Mouse (Mus musculus): ENCODE measurements around the gene Capza2. TPM values are rescaled to one million over a fixed set of nuclear protein-coding genes. Genes with fewer than 3 reads are reported as not detected.

Capza2 gene
- polyA plus RNA-seq, 1 experiment from 2014 or later: 246 TPM

DNA sequence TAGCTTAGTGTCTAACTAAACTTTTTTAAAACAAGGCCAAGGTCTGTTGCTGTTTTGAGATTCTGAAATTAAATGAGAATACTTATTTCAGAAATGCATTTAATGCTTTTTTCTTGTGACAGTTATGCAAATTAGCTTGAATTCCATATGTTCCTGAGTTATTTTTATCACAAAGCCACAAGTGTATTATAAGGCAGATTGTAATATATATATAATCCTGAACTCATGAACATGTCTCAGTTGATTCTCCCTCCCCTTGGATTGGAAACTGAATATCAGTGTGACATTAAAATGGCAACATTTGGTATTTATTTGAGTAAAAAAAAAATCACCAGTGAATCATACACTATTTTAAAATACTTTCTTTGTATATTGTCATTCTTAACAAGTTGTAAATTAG is 30.0 kb downstream of the Capza2 start:
- H3K9ac ChIP-seq (ENCODE audit: low read depth, low read length): no peak overlapping the region
- no peaks in the 10 kb centered on the region for H3K9me3 ChIP-seq (replicated peaks; ENCODE audit: control insufficient read depth, low read length, poor library complexity, severe bottlenecking)
- H3K4me2 ChIP-seq (ENCODE audit: low read length): no peak overlapping the region
- H3K36me3 ChIP-seq (ENCODE audit: control insufficient read depth, insufficient read depth, low read length): peaks cover 26% of the 10 kb centered on the region
- H3K27me3 ChIP-seq (ENCODE audit: control insufficient read depth, insufficient read depth, low read depth, low read length): no peaks in the 10 kb centered on the region
- no peak for ATAC-seq
- no peaks in the 10 kb centered on the region for H3K4me1 ChIP-seq (ENCODE audit: control insufficient read depth, insufficient read depth, low read length)
- H3K4me3 ChIP-seq (ENCODE audit: low read depth, low read length): no peak overlapping the region
- no peak overlapping the region for H3K27ac ChIP-seq (ENCODE audit: low read length)

DNA sequence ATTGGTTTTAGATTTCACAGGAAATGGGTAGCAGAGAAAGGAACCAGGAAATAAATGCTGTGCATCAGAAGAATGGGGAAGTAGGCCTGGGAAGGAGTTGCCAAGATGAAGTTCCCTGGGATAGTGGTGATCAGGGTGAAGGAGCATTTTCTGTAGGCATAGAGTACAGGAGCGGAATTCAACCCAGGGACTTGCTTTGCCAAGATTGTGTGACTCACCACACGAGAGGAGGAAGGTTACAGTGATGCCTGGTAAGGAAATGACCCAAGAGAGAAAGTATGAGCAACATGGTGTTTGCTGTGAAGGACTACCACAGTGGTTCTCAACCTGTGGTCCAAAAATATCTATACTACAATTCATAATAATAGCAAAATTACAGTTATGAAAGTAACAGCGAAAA is 31.8 kb downstream of the Capza2 start:
- no peak overlapping the region for H3K27ac ChIP-seq (ENCODE audit: low read length)
- ATAC-seq: no peak
- no peaks in the 10 kb centered on the region for H3K27me3 ChIP-seq (ENCODE audit: control insufficient read depth, insufficient read depth, low read depth, low read length)
- H3K4me3 ChIP-seq (ENCODE audit: low read depth, low read length): no peak overlapping the region
- H3K4me2 ChIP-seq (ENCODE audit: low read length): no peak overlapping the region
- 93% methylated on average over 3 of the region's 3 CpGs for WGBS
- H3K4me1 ChIP-seq (ENCODE audit: control insufficient read depth, insufficient read depth, low read length): no peaks in the 10 kb centered on the region
- H3K9me3 ChIP-seq (replicated peaks; ENCODE audit: control insufficient read depth, low read length, poor library complexity, severe bottlenecking): no peaks in the 10 kb centered on the region
- no peak overlapping the region for H3K9ac ChIP-seq (ENCODE audit: low read depth, low read length)
- peaks cover 13% of the 10 kb centered on the region for H3K36me3 ChIP-seq (ENCODE audit: control insufficient read depth, insufficient read depth, low read length)

DNA sequence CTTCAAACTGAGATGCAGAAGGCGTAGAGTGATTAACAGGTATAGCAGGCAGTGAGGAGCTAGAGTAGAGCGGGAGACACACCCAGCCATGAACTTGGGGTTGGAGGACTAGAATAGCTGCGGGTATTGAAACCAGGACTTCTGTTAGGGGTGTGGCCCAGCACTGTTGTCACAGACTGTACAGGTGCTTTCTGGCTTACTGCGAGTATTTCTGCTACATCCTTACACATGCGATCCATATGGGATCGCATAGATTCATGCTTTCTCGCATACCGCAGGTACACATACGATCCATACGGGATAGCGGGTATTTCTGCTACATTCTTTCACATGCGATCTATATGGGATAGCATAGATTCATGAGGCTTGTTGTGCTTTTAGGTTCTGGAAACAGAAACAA is 32.3 kb downstream of the Capza2 start:
- WGBS: 97% methylated on average over 12 of the region's 12 CpGs
- no peak for ATAC-seq

DNA sequence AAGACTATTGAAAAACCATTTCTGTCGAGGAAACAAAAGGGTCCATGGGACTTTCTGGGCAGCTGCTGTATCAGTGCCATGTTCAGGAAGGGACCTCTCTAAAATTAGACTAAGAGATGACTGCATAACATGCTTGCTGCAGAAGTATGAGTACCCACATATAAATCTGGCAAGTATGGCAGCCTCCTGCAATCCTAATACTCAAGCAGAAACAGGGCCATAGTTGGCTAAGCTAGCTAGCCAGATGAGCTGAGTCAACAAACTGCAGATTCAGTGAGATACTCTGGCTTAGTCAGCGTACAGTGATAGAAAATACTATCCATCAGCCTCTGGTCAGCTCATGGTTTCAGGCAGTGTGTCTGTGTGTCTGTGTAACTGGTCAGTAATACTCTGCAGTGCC is 33.8 kb downstream of the Capza2 start:
- Histone ChIP-seq H3K4me1 (ENCODE audit: control insufficient read depth, insufficient read depth, low read length) (no peaks in the 10 kb centered on the region), H3K27me3 (ENCODE audit: control insufficient read depth, insufficient read depth, low read depth, low read length) (no peaks in the 10 kb centered on the region), H3K9ac (ENCODE audit: low read depth, low read length) (no peak overlapping the region), H3K4me3 (ENCODE audit: low read depth, low read length) (no peak overlapping the region), H3K36me3 (ENCODE audit: control insufficient read depth, insufficient read depth, low read length) (peaks cover 10% of the 10 kb centered on the region), H3K4me2 (ENCODE audit: low read length) (no peak overlapping the region), H3K27ac (ENCODE audit: low read length) (no peak overlapping the region), H3K9me3 (replicated peaks; ENCODE audit: control insufficient read depth, low read length, poor library complexity, severe bottlenecking) (no peaks in the 10 kb centered on the region)
- no peak for ATAC-seq
- 86% methylated on average over 2 of the region's 2 CpGs for WGBS

More for the DNA sequence above, 32.3 kb downstream of the Capza2 start:
- no peak overlapping the region for H3K9ac ChIP-seq (ENCODE audit: low read depth, low read length)
- no peaks in the 10 kb centered on the region for H3K27me3 ChIP-seq (ENCODE audit: control insufficient read depth, insufficient read depth, low read depth, low read length)
- H3K36me3 ChIP-seq (ENCODE audit: control insufficient read depth, insufficient read depth, low read length): peaks cover 12% of the 10 kb centered on the region
- no peaks in the 10 kb centered on the region for H3K4me1 ChIP-seq (ENCODE audit: control insufficient read depth, insufficient read depth, low read length)
- H3K27ac ChIP-seq (ENCODE audit: low read length): no peak overlapping the region
- no peak overlapping the region for H3K4me2 ChIP-seq (ENCODE audit: low read length)
- no peaks in the 10 kb centered on the region for H3K9me3 ChIP-seq (replicated peaks; ENCODE audit: control insufficient read depth, low read length, poor library complexity, severe bottlenecking)
- no peak overlapping the region for H3K4me3 ChIP-seq (ENCODE audit: low read depth, low read length)

DNA sequence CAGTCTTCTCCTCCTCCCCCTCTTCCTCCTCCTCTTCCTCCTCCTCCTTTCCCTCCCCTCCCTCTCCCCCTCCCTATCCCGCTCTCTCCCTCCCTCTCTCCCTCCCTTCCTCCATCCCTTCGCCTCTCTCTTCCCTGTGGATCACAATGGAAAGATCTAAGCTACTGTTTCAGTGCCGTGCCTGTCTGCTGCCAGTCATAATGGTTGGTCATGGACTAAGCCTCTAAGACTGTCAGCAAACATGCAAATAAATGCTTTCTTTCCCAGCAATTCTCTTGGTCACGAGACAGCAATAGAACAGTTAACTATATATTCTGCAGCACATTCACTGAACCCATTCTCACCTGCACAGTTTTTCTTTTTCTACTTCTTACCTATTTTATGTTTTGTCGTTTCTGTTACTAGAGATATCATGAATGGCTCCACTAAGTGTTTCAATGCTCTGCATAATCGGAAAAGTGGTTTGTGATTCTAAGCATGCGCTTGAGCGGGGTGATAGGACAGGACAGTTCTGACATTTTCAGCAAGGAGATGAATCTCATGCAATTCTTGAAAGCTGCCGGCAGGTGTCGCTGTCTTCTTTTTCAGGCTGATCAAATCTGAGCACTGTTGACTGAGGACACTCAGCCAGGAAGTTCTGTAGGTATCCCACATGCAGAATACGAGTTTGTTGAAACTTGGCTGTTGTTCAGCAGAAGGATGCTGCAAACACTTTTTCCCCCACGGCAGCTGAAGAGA is 39.2 kb downstream of the Capza2 start:
- H3K27me3 ChIP-seq (ENCODE audit: control insufficient read depth, insufficient read depth, low read depth, low read length): no peaks in the 10 kb centered on the region
- no peaks in the 10 kb centered on the region for H3K4me1 ChIP-seq (ENCODE audit: control insufficient read depth, insufficient read depth, low read length)
- H3K4me2 ChIP-seq (ENCODE audit: low read length): peak overlapping the region; percentile 21; the same call in 1 of the 2 replicates
- no peaks in the 10 kb centered on the region for H3K36me3 ChIP-seq (ENCODE audit: control insufficient read depth, insufficient read depth, low read length)
- no peak overlapping the region for H3K4me3 ChIP-seq (ENCODE audit: low read depth, low read length)
- H3K27ac ChIP-seq (ENCODE audit: low read length): no peak overlapping the region
- ATAC-seq: peak; percentile 79
- no peak overlapping the region for H3K9ac ChIP-seq (ENCODE audit: low read depth, low read length)
- no peaks in the 10 kb centered on the region for H3K9me3 ChIP-seq (replicated peaks; ENCODE audit: control insufficient read depth, low read length, poor library complexity, severe bottlenecking)
- 19% methylated on average over 12 of the region's 12 CpGs for WGBS

DNA sequence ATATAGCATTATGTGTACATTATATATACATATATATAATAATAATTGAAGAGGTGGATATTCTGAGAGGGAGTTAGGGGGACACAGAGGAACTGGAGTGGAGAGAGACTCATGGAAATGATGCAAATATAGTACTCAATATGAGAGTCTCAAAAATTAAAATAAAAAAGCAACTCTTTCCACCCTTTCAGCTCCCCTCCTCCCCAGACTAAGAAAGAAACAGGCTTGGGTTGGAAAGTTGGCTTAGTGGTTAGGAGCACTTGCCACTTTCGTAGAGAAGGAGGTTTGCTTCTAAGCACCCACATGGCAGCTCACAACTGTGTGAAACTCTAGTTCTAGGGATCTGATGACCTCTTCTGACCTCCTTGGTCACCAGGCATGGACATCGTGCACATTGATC is 41.0 kb downstream of the Capza2 start:
- H3K27ac ChIP-seq (ENCODE audit: low read length): no peak overlapping the region
- H3K27me3 ChIP-seq (ENCODE audit: control insufficient read depth, insufficient read depth, low read depth, low read length): no peaks in the 10 kb centered on the region
- no peaks in the 10 kb centered on the region for H3K36me3 ChIP-seq (ENCODE audit: control insufficient read depth, insufficient read depth, low read length)
- no peaks in the 10 kb centered on the region for H3K9me3 ChIP-seq (replicated peaks; ENCODE audit: control insufficient read depth, low read length, poor library complexity, severe bottlenecking)
- no peak for ATAC-seq
- no peak overlapping the region for H3K4me3 ChIP-seq (ENCODE audit: low read depth, low read length)
- H3K9ac ChIP-seq (ENCODE audit: low read depth, low read length): no peak overlapping the region
- no peak overlapping the region for H3K4me2 ChIP-seq (ENCODE audit: low read length)
- 99% methylated on average over 2 of the region's 2 CpGs for WGBS
- no peaks in the 10 kb centered on the region for H3K4me1 ChIP-seq (ENCODE audit: control insufficient read depth, insufficient read depth, low read length)

DNA sequence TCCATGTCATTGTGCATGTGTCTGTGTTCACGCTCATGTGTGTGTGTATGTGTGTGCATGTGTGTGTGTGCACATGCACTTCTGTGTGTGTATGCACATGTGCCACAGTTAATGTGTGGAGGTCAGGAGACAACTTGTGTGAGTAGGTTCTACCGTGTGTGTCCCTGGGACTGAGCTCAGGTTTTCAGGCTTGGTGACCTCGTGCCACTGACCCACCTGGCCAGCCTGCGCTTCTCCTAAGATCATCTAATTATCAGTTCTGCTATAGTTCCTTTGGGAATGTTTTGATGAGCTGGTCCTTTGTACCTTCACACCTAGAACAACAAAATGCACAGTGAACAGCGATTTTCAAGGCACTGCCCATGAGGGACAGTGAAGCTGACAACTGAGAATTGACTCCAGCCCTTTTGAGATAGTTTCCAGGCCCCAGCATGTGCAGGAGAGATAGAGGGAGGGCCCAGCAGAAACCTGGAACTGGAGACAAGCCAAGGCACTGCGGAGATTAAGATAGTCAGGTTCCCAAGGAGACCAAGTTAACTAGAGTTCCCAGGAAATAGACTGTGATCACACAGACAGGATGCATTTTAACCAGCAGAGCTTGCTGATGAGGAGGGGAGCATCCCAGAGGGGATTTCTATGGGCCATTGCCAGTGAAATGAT is 44.4 kb downstream of the Capza2 start:
- Histone ChIP-seq H3K9ac (ENCODE audit: low read depth, low read length) (no peak overlapping the region), H3K4me1 (ENCODE audit: control insufficient read depth, insufficient read depth, low read length) (no peaks in the 10 kb centered on the region), H3K36me3 (ENCODE audit: control insufficient read depth, insufficient read depth, low read length) (no peaks in the 10 kb centered on the region), H3K4me2 (ENCODE audit: low read length) (no peak overlapping the region), H3K27ac (ENCODE audit: low read length) (no peak overlapping the region), H3K4me3 (ENCODE audit: low read depth, low read length) (no peak overlapping the region), H3K9me3 (replicated peaks; ENCODE audit: control insufficient read depth, low read length, poor library complexity, severe bottlenecking) (no peaks in the 10 kb centered on the region), H3K27me3 (ENCODE audit: control insufficient read depth, insufficient read depth, low read depth, low read length) (no peaks in the 10 kb centered on the region)
- ATAC-seq: no peak
- WGBS: 86% methylated on average over 6 of the region's 6 CpGs

DNA sequence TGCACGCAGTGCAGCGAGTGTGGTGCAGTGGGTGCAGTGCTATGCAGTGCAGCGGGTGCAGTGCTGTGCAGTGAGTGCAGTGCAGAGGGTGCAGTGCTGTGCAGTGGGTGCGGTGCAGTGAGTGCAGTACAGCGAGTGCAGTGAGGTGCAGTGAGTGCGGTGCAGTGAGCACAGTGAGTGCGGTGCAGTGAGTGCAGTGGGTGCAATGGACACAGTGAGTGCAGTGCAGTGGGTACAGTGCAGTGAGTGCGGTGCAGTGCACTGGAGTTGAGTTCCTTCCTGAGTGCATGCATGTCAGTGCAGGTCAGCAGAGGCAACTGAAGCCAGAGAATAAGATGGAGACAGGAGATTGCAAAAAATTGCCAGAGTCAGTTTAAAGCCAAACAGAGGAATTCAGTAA is 45.8 kb downstream of the Capza2 start:
- no peak overlapping the region for H3K4me3 ChIP-seq (ENCODE audit: low read depth, low read length)
- H3K4me1 ChIP-seq (ENCODE audit: control insufficient read depth, insufficient read depth, low read length): no peaks in the 10 kb centered on the region
- H3K4me2 ChIP-seq (ENCODE audit: low read length): no peak overlapping the region
- ATAC-seq: no peak
- WGBS: 97% methylated on average over 8 of the region's 8 CpGs
- no peaks in the 10 kb centered on the region for H3K36me3 ChIP-seq (ENCODE audit: control insufficient read depth, insufficient read depth, low read length)
- H3K27ac ChIP-seq (ENCODE audit: low read length): no peak overlapping the region
- no peaks in the 10 kb centered on the region for H3K27me3 ChIP-seq (ENCODE audit: control insufficient read depth, insufficient read depth, low read depth, low read length)
- no peak overlapping the region for H3K9ac ChIP-seq (ENCODE audit: low read depth, low read length)
- H3K9me3 ChIP-seq (replicated peaks; ENCODE audit: control insufficient read depth, low read length, poor library complexity, severe bottlenecking): no peaks in the 10 kb centered on the region

DNA sequence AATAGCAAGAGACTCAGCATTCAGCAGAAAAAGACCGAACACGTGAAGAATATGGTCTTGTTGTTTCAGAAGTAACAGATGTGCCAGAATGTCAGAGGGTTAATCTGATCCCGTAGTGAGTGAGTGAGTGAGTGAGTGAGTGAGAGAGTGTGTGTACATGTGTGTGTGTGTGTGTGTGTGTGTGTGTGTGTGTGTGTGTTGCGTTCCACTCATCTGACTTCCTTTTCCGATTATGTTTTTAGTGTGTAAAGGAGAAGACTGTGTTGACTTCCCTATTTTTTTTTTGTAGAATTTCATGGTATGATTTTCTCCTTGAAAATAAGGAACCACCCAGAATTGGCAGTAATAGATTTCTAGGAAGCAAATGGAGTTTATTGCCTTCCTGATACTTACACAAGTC is 52.6 kb downstream of the Capza2 start:
- WGBS: 90% methylated on average over 5 of the region's 5 CpGs
- H3K4me2 ChIP-seq (ENCODE audit: low read length): no peak overlapping the region
- peaks cover 2% of the 10 kb centered on the region; the same call in 1 of the 2 replicates for H3K4me1 ChIP-seq (ENCODE audit: control insufficient read depth, insufficient read depth, low read length)
- H3K9ac ChIP-seq (ENCODE audit: low read depth, low read length): no peak overlapping the region
- no peaks in the 10 kb centered on the region for H3K36me3 ChIP-seq (ENCODE audit: control insufficient read depth, insufficient read depth, low read length)
- ATAC-seq: no peak
- H3K4me3 ChIP-seq (ENCODE audit: low read depth, low read length): no peak overlapping the region
- no peaks in the 10 kb centered on the region for H3K27me3 ChIP-seq (ENCODE audit: control insufficient read depth, insufficient read depth, low read depth, low read length)
- no peaks in the 10 kb centered on the region for H3K9me3 ChIP-seq (replicated peaks; ENCODE audit: control insufficient read depth, low read length, poor library complexity, severe bottlenecking)
- H3K27ac ChIP-seq (ENCODE audit: low read length): no peak overlapping the region

All from midbrain, embryonic 16.5 days (tissue).